Mouse (Mus musculus): ENCODE measurements around the gene Mmp15. TPM values are rescaled to one million over a fixed set of nuclear protein-coding genes. Genes with fewer than 3 reads are reported as not detected.

Mmp15 gene
- total RNA-seq, 1 experiment: 5.4 TPM

GRCm38 (mm10) chr8:95381595-95381994 lies 29.5 kb downstream of the Mmp15 start:
- in situ Hi-C loops (cut with MboI; ENCODE audit: low sequenced_read_pairs in 2 of 2, unreplicated experiment in 2 of 2): no loop called here

DNA sequence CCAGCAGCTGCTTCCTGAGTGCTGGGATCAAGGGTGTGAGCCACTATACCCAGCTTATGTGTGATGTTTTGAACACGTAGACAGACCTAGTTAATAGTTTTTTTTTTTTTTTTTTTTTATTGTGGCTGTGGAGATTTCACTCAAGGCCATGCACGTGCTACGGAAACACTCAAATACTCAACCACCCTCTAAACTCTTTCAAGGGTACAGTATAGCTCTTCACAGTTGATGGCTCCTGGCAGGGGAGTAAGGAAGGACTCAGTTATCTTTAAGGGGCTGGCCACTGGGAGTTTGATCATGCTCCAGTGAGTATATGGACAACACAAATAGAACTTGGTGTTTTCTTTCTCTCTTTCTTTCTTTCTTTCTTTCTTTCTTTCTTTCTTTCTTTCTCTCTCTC lies 32.4 kb downstream of the Mmp15 start:
- Histone ChIP-seq H3K27ac (ENCODE audit: insufficient read depth, low read depth, low read length, poor library complexity, severe bottlenecking) (no peak overlapping the region), H3K9ac (ENCODE audit: insufficient read depth, low read depth, low read length, poor library complexity, severe bottlenecking) (no peak overlapping the region), H3K36me3 (ENCODE audit: control insufficient read depth, insufficient read depth, low read length, poor library complexity, severe bottlenecking) (no peaks in the 10 kb centered on the region), H3K9me3 (ENCODE audit: control insufficient read depth, insufficient read depth, low read depth, low read length) (no peaks in the 10 kb centered on the region), H3K4me1 (ENCODE audit: control insufficient read depth in 2 of 2, insufficient read depth in 2 of 2, low read length in 2 of 2, poor library complexity in 1 of 2) (no peaks in the 10 kb centered on the region), H3K4me3 (ENCODE audit: insufficient read depth in 1 of 2, low read depth in 1 of 2, low read length in 2 of 2, poor library complexity in 1 of 2, severe bottlenecking in 1 of 2) (no peak overlapping the region)
- no peak for TF ChIP-seq ZC3H11A (IDR thresholded peaks at IDR 0.05; ENCODE audit: borderline replicate concordance, low read depth, low read length)
- no peak for TF ChIP-seq MAFK (IDR thresholded peaks at IDR 0.05; ENCODE audit: insufficient read depth, low read depth, low read length)
- no peak for TF ChIP-seq HCFC1 (IDR thresholded peaks at IDR 0.05; ENCODE audit: borderline replicate concordance, insufficient read depth, low read length)
- TF ChIP-seq ZNF384 (IDR thresholded peaks at IDR 0.05; ENCODE audit: low read depth, low read length): no peak
- no peak for TF ChIP-seq CHD2 (IDR thresholded peaks at IDR 0.05; ENCODE audit: low read depth, low read length)
- no peak for DNase-seq (ENCODE audit: low read depth, low spot score)
- in situ Hi-C loops (cut with MboI; ENCODE audit: low sequenced_read_pairs in 2 of 2, unreplicated experiment in 2 of 2): no loop called here

More at GRCm38 (mm10) chr8:95381595-95381994, 29.5 kb downstream of the Mmp15 start:
- Histone ChIP-seq H3K27ac (ENCODE audit: insufficient read depth, low read depth, low read length, poor library complexity, severe bottlenecking) (no peak overlapping the region), H3K9ac (ENCODE audit: insufficient read depth, low read depth, low read length, poor library complexity, severe bottlenecking) (no peak overlapping the region), H3K9me3 (ENCODE audit: control insufficient read depth, insufficient read depth, low read depth, low read length) (no peaks in the 10 kb centered on the region), H3K4me3 (ENCODE audit: insufficient read depth in 1 of 2, low read depth in 1 of 2, low read length in 2 of 2, poor library complexity in 1 of 2, severe bottlenecking in 1 of 2) (no peak overlapping the region), H3K36me3 (ENCODE audit: control insufficient read depth, insufficient read depth, low read length, poor library complexity, severe bottlenecking) (no peaks in the 10 kb centered on the region), H3K4me1 (ENCODE audit: control insufficient read depth in 2 of 2, insufficient read depth in 2 of 2, low read length in 2 of 2, poor library complexity in 1 of 2) (no peaks in the 10 kb centered on the region)
- TF ChIP-seq HCFC1 (IDR thresholded peaks at IDR 0.05; ENCODE audit: borderline replicate concordance, insufficient read depth, low read length) (no peak), CHD2 (IDR thresholded peaks at IDR 0.05; ENCODE audit: low read depth, low read length) (no peak), ZC3H11A (IDR thresholded peaks at IDR 0.05; ENCODE audit: borderline replicate concordance, low read depth, low read length) (no peak), MAFK (IDR thresholded peaks at IDR 0.05; ENCODE audit: insufficient read depth, low read depth, low read length) (no peak), ZNF384 (IDR thresholded peaks at IDR 0.05; ENCODE audit: low read depth, low read length) (no peak)
- no peak for DNase-seq (ENCODE audit: low read depth, low spot score)

GRCm38 (mm10) chr8:95386037-95386436 lies 34.0 kb downstream of the Mmp15 start:
- no peaks in the 10 kb centered on the region for H3K4me1 ChIP-seq (ENCODE audit: control insufficient read depth in 2 of 2, insufficient read depth in 2 of 2, low read length in 2 of 2, poor library complexity in 1 of 2)
- H3K27ac ChIP-seq (ENCODE audit: insufficient read depth, low read depth, low read length, poor library complexity, severe bottlenecking): no peak overlapping the region
- H3K9ac ChIP-seq (ENCODE audit: insufficient read depth, low read depth, low read length, poor library complexity, severe bottlenecking): no peak overlapping the region
- no peak for DNase-seq (ENCODE audit: low read depth, low spot score)
- in situ Hi-C loops (cut with MboI; ENCODE audit: low sequenced_read_pairs in 2 of 2, unreplicated experiment in 2 of 2): no loop called here
- no peaks in the 10 kb centered on the region for H3K9me3 ChIP-seq (ENCODE audit: control insufficient read depth, insufficient read depth, low read depth, low read length)
- TF ChIP-seq ZC3H11A (IDR thresholded peaks at IDR 0.05; ENCODE audit: borderline replicate concordance, low read depth, low read length) (no peak), ZNF384 (IDR thresholded peaks at IDR 0.05; ENCODE audit: low read depth, low read length) (no peak), CHD2 (IDR thresholded peaks at IDR 0.05; ENCODE audit: low read depth, low read length) (no peak), MAFK (IDR thresholded peaks at IDR 0.05; ENCODE audit: insufficient read depth, low read depth, low read length) (no peak), HCFC1 (IDR thresholded peaks at IDR 0.05; ENCODE audit: borderline replicate concordance, insufficient read depth, low read length) (no peak)
- no peaks in the 10 kb centered on the region for H3K36me3 ChIP-seq (ENCODE audit: control insufficient read depth, insufficient read depth, low read length, poor library complexity, severe bottlenecking)
- no peak overlapping the region for H3K4me3 ChIP-seq (ENCODE audit: insufficient read depth in 1 of 2, low read depth in 1 of 2, low read length in 2 of 2, poor library complexity in 1 of 2, severe bottlenecking in 1 of 2)

GRCm38 (mm10) chr8:95387221-95387620 lies 35.2 kb downstream of the Mmp15 start:
- no peaks in the 10 kb centered on the region for H3K36me3 ChIP-seq (ENCODE audit: control insufficient read depth, insufficient read depth, low read length, poor library complexity, severe bottlenecking)
- no peak overlapping the region for H3K27ac ChIP-seq (ENCODE audit: insufficient read depth, low read depth, low read length, poor library complexity, severe bottlenecking)
- in situ Hi-C loops (cut with MboI; ENCODE audit: low sequenced_read_pairs in 2 of 2, unreplicated experiment in 2 of 2): no loop called here
- no peak for TF ChIP-seq HCFC1 (IDR thresholded peaks at IDR 0.05; ENCODE audit: borderline replicate concordance, insufficient read depth, low read length)
- TF ChIP-seq MAFK (IDR thresholded peaks at IDR 0.05; ENCODE audit: insufficient read depth, low read depth, low read length): no peak
- TF ChIP-seq ZC3H11A (IDR thresholded peaks at IDR 0.05; ENCODE audit: borderline replicate concordance, low read depth, low read length): no peak
- no peak for TF ChIP-seq CHD2 (IDR thresholded peaks at IDR 0.05; ENCODE audit: low read depth, low read length)
- TF ChIP-seq ZNF384 (IDR thresholded peaks at IDR 0.05; ENCODE audit: low read depth, low read length): no peak
- no peaks in the 10 kb centered on the region for H3K4me1 ChIP-seq (ENCODE audit: control insufficient read depth in 2 of 2, insufficient read depth in 2 of 2, low read length in 2 of 2, poor library complexity in 1 of 2)
- H3K9ac ChIP-seq (ENCODE audit: insufficient read depth, low read depth, low read length, poor library complexity, severe bottlenecking): no peak overlapping the region
- DNase-seq (ENCODE audit: low read depth, low spot score): no peak
- no peaks in the 10 kb centered on the region for H3K9me3 ChIP-seq (ENCODE audit: control insufficient read depth, insufficient read depth, low read depth, low read length)
- H3K4me3 ChIP-seq (ENCODE audit: insufficient read depth in 1 of 2, low read depth in 1 of 2, low read length in 2 of 2, poor library complexity in 1 of 2, severe bottlenecking in 1 of 2): no peak overlapping the region

- TF ChIP-seq ZC3H11A (IDR thresholded peaks at IDR 0.05; ENCODE audit: borderline replicate concordance, low read depth, low read length): no peak
- no peak for TF ChIP-seq HCFC1 (IDR thresholded peaks at IDR 0.05; ENCODE audit: borderline replicate concordance, insufficient read depth, low read length)
- no peak for TF ChIP-seq CHD2 (IDR thresholded peaks at IDR 0.05; ENCODE audit: low read depth, low read length)
- no peak for TF ChIP-seq ZNF384 (IDR thresholded peaks at IDR 0.05; ENCODE audit: low read depth, low read length)
- no peak for TF ChIP-seq MAFK (IDR thresholded peaks at IDR 0.05; ENCODE audit: insufficient read depth, low read depth, low read length)
- in situ Hi-C loops (cut with MboI; ENCODE audit: low sequenced_read_pairs in 2 of 2, unreplicated experiment in 2 of 2): no loop called here
Measured at GRCm38 (mm10) chr8:95387936-95388335, 35.9 kb downstream of the Mmp15 start.

More at GRCm38 (mm10) chr8:95387936-95388335, 35.9 kb downstream of the Mmp15 start:
- Histone ChIP-seq H3K9ac (ENCODE audit: insufficient read depth, low read depth, low read length, poor library complexity, severe bottlenecking) (no peak overlapping the region), H3K4me3 (ENCODE audit: insufficient read depth in 1 of 2, low read depth in 1 of 2, low read length in 2 of 2, poor library complexity in 1 of 2, severe bottlenecking in 1 of 2) (no peak overlapping the region), H3K4me1 (ENCODE audit: control insufficient read depth in 2 of 2, insufficient read depth in 2 of 2, low read length in 2 of 2, poor library complexity in 1 of 2) (no peaks in the 10 kb centered on the region), H3K9me3 (ENCODE audit: control insufficient read depth, insufficient read depth, low read depth, low read length) (no peaks in the 10 kb centered on the region), H3K36me3 (ENCODE audit: control insufficient read depth, insufficient read depth, low read length, poor library complexity, severe bottlenecking) (no peaks in the 10 kb centered on the region), H3K27ac (ENCODE audit: insufficient read depth, low read depth, low read length, poor library complexity, severe bottlenecking) (no peak overlapping the region)
- no peak for DNase-seq (ENCODE audit: low read depth, low spot score)
